Mouse (Mus musculus) embryonic facial prominence, embryonic 11.5 days (tissue): ENCODE data around the gene Cdc6. TPM values are rescaled to one million over a fixed set of nuclear protein-coding genes. Genes with fewer than 3 reads are reported as not detected.
A peak's percentile ranks its signal among the peaks of the same experiment; 100 is the strongest.

Source experiments
- ATAC-seq: fragments of 200-750 bp; cut with Nextera tagmentation; replicated peaks from 2 replicates; pipeline ENCODE4 v1.8.0; 2017; ENCODE audit warnings: low read depth; ENCODE audit not compliant: insufficient number of reproducible peaks, low FRiP score, low TSS enrichment
- DNase-seq: peaks from one replicate; pipeline ENCODE4 v3.0.0-alpha.2; 2015; ENCODE audit warnings: low spot score
- H3K27ac ChIP-seq: fragments of 300-500 bp; sonication (generic); replicated peaks from 2 replicates; pipeline ENCODE4 v1.5.1; 2014; ENCODE audit warnings: mild to moderate bottlenecking, low read depth, low read length, control low read depth
- H3K27me3 ChIP-seq: fragments of 300-500 bp; sonication (generic); 2 replicates; pipeline ENCODE4 v1.6.1; 2014; ENCODE audit warnings: mild to moderate bottlenecking, low read length, moderate library complexity, mixed read lengths; ENCODE audit not compliant: control insufficient read depth, insufficient read depth
- H3K36me3 ChIP-seq: fragments of 300-500 bp; sonication (generic); replicated peaks from 2 replicates; pipeline ENCODE4 v1.6.1; 2014; ENCODE audit warnings: low read depth, mild to moderate bottlenecking, low read length, moderate library complexity, mixed read lengths; ENCODE audit not compliant: control insufficient read depth, insufficient read depth
- H3K4me1 ChIP-seq: fragments of 300-500 bp; sonication (generic); 2 replicates; pipeline ENCODE4 v1.6.1; 2014; ENCODE audit warnings: low read length, mixed read lengths; ENCODE audit not compliant: control insufficient read depth, insufficient read depth
- H3K4me2 ChIP-seq: fragments of 300-500 bp; sonication (generic); 2 replicates; pipeline ENCODE4 v1.6.1; 2014; ENCODE audit warnings: low read depth, mild to moderate bottlenecking, control low read depth, low read length, moderate library complexity
- H3K4me3 ChIP-seq: fragments of 300-500 bp; sonication (generic); 2 replicates; pipeline ENCODE4 v1.5.1; 2014; ENCODE audit warnings: low read depth, low read length, control low read depth
- H3K9ac ChIP-seq: fragments of 300-500 bp; sonication (generic); replicated peaks from 2 replicates; pipeline ENCODE4 v1.6.1; 2014; ENCODE audit warnings: mild to moderate bottlenecking, control low read depth, low read length
- H3K9me3 ChIP-seq: fragments of 300-500 bp; sonication (generic); replicated peaks from 2 replicates; pipeline ENCODE4 v1.6.1; 2016; ENCODE audit warnings: mild to moderate bottlenecking, low read length, inconsistent platforms, mixed read lengths; ENCODE audit not compliant: control insufficient read depth
- WGBS: fragments of 180-500 bp; shearing (Covaris S2); extraction: QIAGEN DNeasy Blood & Tissue Kit; methylation state at CpG from one replicate; pipeline ENCODE4 v1.1.7; 2014; 5-methylcytosine and 5-hydroxymethylcytosine counted together
- polyA plus RNA-seq: library from polyadenylated mRNA; unstranded; fragments of >200 nt; fragmentation: Nextera tagmentation; extraction: Ambion mirVana; gene quantifications from 2 replicates; pipeline ENCODE4 v1.2.1, GENCODE M21; 2014

The Cdc6 gene
- polyA plus RNA-seq, 1 experiment from 2014 or later, result 57.1 TPM

- Histone ChIP-seq H3K36me3 (peaks cover 2% of the 10 kb centered on the region), H3K4me1 (peaks cover 21% of the 10 kb centered on the region), H3K4me3 (no peak overlapping the region), H3K27ac (no peak overlapping the region), H3K9ac (no peak overlapping the region; the same call in 1 of the 2 replicates), H3K4me2 (no peak overlapping the region; the same call in 1 of the 2 replicates), H3K27me3 (no peaks in the 10 kb centered on the region), H3K9me3 (no peaks in the 10 kb centered on the region)
- ATAC-seq (no peak), DNase-seq (no peak)
- 38% methylated on average over 6 of the region's 7 CpGs for WGBS
These were observed 48.2 kb downstream of the Cdc6 start for GRCm38 (mm10) chr11:98955707-98956235.

GRCm38 (mm10) chr11:98956340-98956739 is 48.7 kb downstream of the Cdc6 start:
- H3K4me1 ChIP-seq, result peaks cover 25% of the 10 kb centered on the region

DNA sequence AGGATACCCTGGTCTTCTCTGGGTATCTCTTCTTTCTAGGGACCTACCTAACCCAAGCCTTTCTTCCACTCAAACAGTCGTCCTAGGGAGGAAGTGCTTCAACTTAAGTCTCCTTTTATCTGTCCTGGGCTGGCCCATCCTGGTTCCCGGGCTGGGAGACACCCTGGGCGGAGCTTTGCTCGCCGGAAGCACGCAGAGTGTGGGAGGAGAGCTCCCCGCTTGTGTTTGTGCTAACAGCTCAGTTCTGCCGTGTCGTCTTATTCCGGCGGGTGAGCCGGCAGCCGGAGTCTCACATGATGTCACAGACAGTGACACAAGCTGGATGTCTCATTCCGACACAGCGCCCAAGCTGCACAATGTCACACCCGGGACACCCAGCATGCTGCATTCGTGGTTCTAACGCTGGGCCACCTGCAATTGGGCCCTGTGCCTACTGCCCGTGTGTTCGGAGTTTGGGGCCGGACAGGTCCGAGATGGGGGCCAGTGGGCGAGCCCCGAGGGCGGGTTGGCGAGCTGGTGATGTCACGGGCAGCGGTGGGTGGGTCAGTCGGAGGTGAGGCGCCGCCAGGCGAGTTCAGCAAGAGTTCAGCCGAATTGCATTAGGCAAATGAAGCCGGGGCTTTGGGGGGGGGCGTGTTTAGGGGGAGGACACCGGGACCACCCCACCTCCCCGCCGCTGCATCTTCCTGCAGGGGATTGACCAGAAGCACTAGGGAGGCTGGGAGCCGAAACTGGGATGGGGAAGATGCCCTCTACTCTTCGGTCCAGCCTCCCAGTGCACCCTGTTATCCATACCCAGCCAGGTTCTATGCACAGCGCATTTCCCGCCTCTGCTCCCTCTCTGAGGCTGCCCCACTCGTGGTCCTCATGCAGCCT is 52.1 kb downstream of the Cdc6 start:
- under 1% methylated on average over 37 of the region's 43 CpGs for WGBS
- ATAC-seq (no peak; the same call in 1 of the 2 replicates), DNase-seq (peak; percentile 69)
- H3K4me3 ChIP-seq, result peak overlapping the region; percentile 58
- H3K36me3 ChIP-seq, result peaks cover 2% of the 10 kb centered on the region
- H3K9me3 ChIP-seq, result no peaks in the 10 kb centered on the region
- peaks cover 45% of the 10 kb centered on the region for H3K4me1 ChIP-seq
- H3K9ac ChIP-seq, result peak overlapping the region; percentile 60
- H3K27me3 ChIP-seq, result no peaks in the 10 kb centered on the region
- H3K27ac ChIP-seq, result peak overlapping the region; percentile 79
- peak overlapping the region; percentile 99 for H3K4me2 ChIP-seq

More at GRCm38 (mm10) chr11:98956340-98956739, 48.7 kb downstream of the Cdc6 start:
- DNase-seq (no peak), ATAC-seq (no peak)
- 80% methylated on average over 10 of the region's 10 CpGs for WGBS
- H3K9me3 ChIP-seq, result no peaks in the 10 kb centered on the region
- H3K27ac ChIP-seq, result no peak overlapping the region
- H3K4me2 ChIP-seq, result no peak overlapping the region
- no peaks in the 10 kb centered on the region for H3K27me3 ChIP-seq
- H3K9ac ChIP-seq, result no peak overlapping the region
- H3K36me3 ChIP-seq, result peaks cover 2% of the 10 kb centered on the region
- H3K4me3 ChIP-seq, result no peak overlapping the region

DNA sequence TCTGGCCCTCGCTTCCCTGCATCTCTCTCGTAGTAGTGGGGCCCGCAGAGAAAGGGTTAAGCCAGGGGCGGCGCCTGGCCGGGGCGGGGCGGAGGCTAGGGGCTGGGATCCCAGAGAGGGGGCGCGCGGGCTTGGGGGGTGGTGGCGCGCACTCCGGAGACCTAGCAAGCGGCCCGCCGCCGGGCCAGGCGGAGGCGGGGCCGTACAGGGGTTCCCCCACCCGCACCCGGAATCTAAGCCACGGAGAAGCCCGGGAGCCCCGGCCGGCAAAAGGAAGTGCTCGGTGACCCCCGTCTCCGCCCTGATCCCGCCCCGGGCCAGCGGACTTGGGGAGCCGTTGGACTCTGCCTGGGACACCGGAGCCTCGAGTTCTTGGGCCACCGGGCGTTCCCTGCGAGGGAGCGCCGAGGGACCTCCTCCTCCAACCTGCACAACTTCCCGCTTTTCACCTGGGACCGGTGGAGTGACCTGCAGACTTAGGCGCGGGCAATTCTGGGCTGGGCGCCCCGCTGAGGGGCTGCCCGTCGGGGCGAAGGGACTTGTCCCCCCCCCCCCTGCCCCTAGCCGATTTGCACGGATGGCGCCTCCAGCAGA is 52.8 kb downstream of the Cdc6 start:
- ATAC-seq (peak; percentile 35; the same call in 1 of the 2 replicates), DNase-seq (peak; percentile 83)
- H3K4me1 ChIP-seq, result peaks cover 47% of the 10 kb centered on the region
- peak overlapping the region; percentile 60 for H3K9ac ChIP-seq
- H3K9me3 ChIP-seq, result no peaks in the 10 kb centered on the region
- under 1% methylated on average over 39 of the region's 53 CpGs for WGBS
- H3K27me3 ChIP-seq, result no peaks in the 10 kb centered on the region
- H3K36me3 ChIP-seq, result peaks cover 2% of the 10 kb centered on the region
- H3K4me3 ChIP-seq, result peak overlapping the region; percentile 58
- H3K4me2 ChIP-seq, result peak overlapping the region; percentile 99
- peak overlapping the region; percentile 79 for H3K27ac ChIP-seq

- Histone ChIP-seq H3K4me2 (peak overlapping the region; percentile 99), H3K9ac (peak overlapping the region; percentile 60), H3K4me1 (peaks cover 54% of the 10 kb centered on the region), H3K27ac (0 out of 2 replicates have a peak overlapping the region, but pooled peaks have one; percentile 41), H3K36me3 (peaks cover 2% of the 10 kb centered on the region), H3K9me3 (no peaks in the 10 kb centered on the region), H3K27me3 (no peaks in the 10 kb centered on the region), H3K4me3 (peak overlapping the region; percentile 58)
- ATAC-seq (no peak), DNase-seq (no peak)
- 4% methylated on average over 18 of the region's 18 CpGs for WGBS
These were observed 53.5 kb downstream of the Cdc6 start for GRCm38 (mm10) chr11:98961051-98961592.

- Histone ChIP-seq H3K27ac (no peak overlapping the region), H3K4me3 (peak overlapping the region; percentile 58), H3K36me3 (peaks cover 2% of the 10 kb centered on the region), H3K4me1 (peaks cover 58% of the 10 kb centered on the region), H3K4me2 (peak overlapping the region; percentile 99), H3K27me3 (no peaks in the 10 kb centered on the region), H3K9me3 (no peaks in the 10 kb centered on the region), H3K9ac (peak overlapping the region; percentile 60)
- no peak for DNase-seq
- WGBS, result 8% methylated on average over 8 of the region's 8 CpGs
- no peak for ATAC-seq
These were observed 54.2 kb downstream of the Cdc6 start for GRCm38 (mm10) chr11:98961766-98962165.

GRCm38 (mm10) chr11:98962421-98963095 is 55.0 kb downstream of the Cdc6 start:
- no peaks in the 10 kb centered on the region; the same call in 1 of the 2 replicates for H3K36me3 ChIP-seq
- H3K9ac ChIP-seq, result peak overlapping the region; percentile 60
- peaks cover 62% of the 10 kb centered on the region for H3K4me1 ChIP-seq
- H3K27ac ChIP-seq, result peak overlapping the region; percentile 87
- no peak for ATAC-seq
- peak overlapping the region; percentile 26 for H3K4me3 ChIP-seq
- H3K4me2 ChIP-seq, result peak overlapping the region; percentile 99
- 8% methylated on average over 12 of the region's 12 CpGs for WGBS
- no peak for DNase-seq
- no peaks in the 10 kb centered on the region for H3K27me3 ChIP-seq
- no peaks in the 10 kb centered on the region for H3K9me3 ChIP-seq
